Mouse (Mus musculus): Measurements from ENCODE around the gene AI467606. TPM values are rescaled to one million over a fixed set of nuclear protein-coding genes. Genes with fewer than 3 reads are reported as not detected.

AI467606 gene
- total RNA-seq, 1 experiment from 2014 or later: 30.3 TPM

- no peak for ATAC-seq (replicated peaks in 1 of 2; ENCODE audit: insufficient read depth in 1 of 2, low FRiP score in 2 of 2, low TSS enrichment in 1 of 2, low read depth in 1 of 2, poor library complexity in 2 of 2, severe bottlenecking in 2 of 2)
These were observed 21.9 kb downstream of the AI467606 start for GRCm38 (mm10) chr7:127112921-127113597.

- peak; percentile 4 to 41; a peak in 1 of 4 replicates for ATAC-seq (replicated peaks in 1 of 2; ENCODE audit: insufficient read depth in 1 of 2, low FRiP score in 2 of 2, low TSS enrichment in 1 of 2, low read depth in 1 of 2, poor library complexity in 2 of 2, severe bottlenecking in 2 of 2)
These were observed 22.6 kb downstream of the AI467606 start for GRCm38 (mm10) chr7:127113614-127114259.

- no peak for ATAC-seq (replicated peaks in 1 of 2; ENCODE audit: insufficient read depth in 1 of 2, low FRiP score in 2 of 2, low TSS enrichment in 1 of 2, low read depth in 1 of 2, poor library complexity in 2 of 2, severe bottlenecking in 2 of 2)
These were observed 23.8 kb downstream of the AI467606 start for GRCm38 (mm10) chr7:127114920-127115319.

GRCm38 (mm10) chr7:127116331-127116935 lies 25.3 kb downstream of the AI467606 start:
- no peak for ATAC-seq (replicated peaks in 1 of 2; ENCODE audit: insufficient read depth in 1 of 2, low FRiP score in 2 of 2, low TSS enrichment in 1 of 2, low read depth in 1 of 2, poor library complexity in 2 of 2, severe bottlenecking in 2 of 2)

GRCm38 (mm10) chr7:127117948-127118347 lies 26.8 kb downstream of the AI467606 start:
- no peak for ATAC-seq (replicated peaks in 1 of 2; ENCODE audit: insufficient read depth in 1 of 2, low FRiP score in 2 of 2, low TSS enrichment in 1 of 2, low read depth in 1 of 2, poor library complexity in 2 of 2, severe bottlenecking in 2 of 2)

- ATAC-seq (replicated peaks in 1 of 2; ENCODE audit: insufficient read depth in 1 of 2, low FRiP score in 2 of 2, low TSS enrichment in 1 of 2, low read depth in 1 of 2, poor library complexity in 2 of 2, severe bottlenecking in 2 of 2): no peak
These were observed 27.7 kb downstream of the AI467606 start for GRCm38 (mm10) chr7:127118671-127119445.

- ATAC-seq (replicated peaks in 1 of 2; ENCODE audit: insufficient read depth in 1 of 2, low FRiP score in 2 of 2, low TSS enrichment in 1 of 2, low read depth in 1 of 2, poor library complexity in 2 of 2, severe bottlenecking in 2 of 2): no peak
These were observed 30.1 kb downstream of the AI467606 start for GRCm38 (mm10) chr7:127121061-127121910.

GRCm38 (mm10) chr7:127121911-127122270 lies 30.7 kb downstream of the AI467606 start, which contains the start of gene Qprt:
Qprt (minus strand) TSS chr7:127122226.
- no peak for ATAC-seq (replicated peaks in 1 of 2; ENCODE audit: insufficient read depth in 1 of 2, low FRiP score in 2 of 2, low TSS enrichment in 1 of 2, low read depth in 1 of 2, poor library complexity in 2 of 2, severe bottlenecking in 2 of 2)

GRCm38 (mm10) chr7:127129638-127130037 lies 38.5 kb downstream of the AI467606 start:
- ATAC-seq (replicated peaks in 1 of 2; ENCODE audit: insufficient read depth in 1 of 2, low FRiP score in 2 of 2, low TSS enrichment in 1 of 2, low read depth in 1 of 2, poor library complexity in 2 of 2, severe bottlenecking in 2 of 2): peak; percentile 80 to 87

GRCm38 (mm10) chr7:127133125-127133524 lies 42.0 kb downstream of the AI467606 start:
- ATAC-seq (replicated peaks in 1 of 2; ENCODE audit: insufficient read depth in 1 of 2, low FRiP score in 2 of 2, low TSS enrichment in 1 of 2, low read depth in 1 of 2, poor library complexity in 2 of 2, severe bottlenecking in 2 of 2): no peak

- peak in 1 of 2 experiments; percentile 32; a peak in 1 of 4 replicates for ATAC-seq (replicated peaks in 1 of 2; ENCODE audit: insufficient read depth in 1 of 2, low FRiP score in 2 of 2, low TSS enrichment in 1 of 2, low read depth in 1 of 2, poor library complexity in 2 of 2, severe bottlenecking in 2 of 2)
These were observed 43.8 kb downstream of the AI467606 start for GRCm38 (mm10) chr7:127134821-127135447.

- ATAC-seq (replicated peaks in 1 of 2; ENCODE audit: insufficient read depth in 1 of 2, low FRiP score in 2 of 2, low TSS enrichment in 1 of 2, low read depth in 1 of 2, poor library complexity in 2 of 2, severe bottlenecking in 2 of 2): no peak
These were observed 45.3 kb downstream of the AI467606 start for GRCm38 (mm10) chr7:127136181-127137071.

GRCm38 (mm10) chr7:127137262-127138017 lies 46.3 kb downstream of the AI467606 start, which contains the start of gene Spn:
Spn (minus strand) TSS chr7:127137823.
- peak; percentile 63 to 78 for ATAC-seq (replicated peaks in 1 of 2; ENCODE audit: insufficient read depth in 1 of 2, low FRiP score in 2 of 2, low TSS enrichment in 1 of 2, low read depth in 1 of 2, poor library complexity in 2 of 2, severe bottlenecking in 2 of 2)

- no peak for ATAC-seq (replicated peaks in 1 of 2; ENCODE audit: insufficient read depth in 1 of 2, low FRiP score in 2 of 2, low TSS enrichment in 1 of 2, low read depth in 1 of 2, poor library complexity in 2 of 2, severe bottlenecking in 2 of 2)
These were observed 47.9 kb downstream of the AI467606 start for GRCm38 (mm10) chr7:127139100-127139499.

GRCm38 (mm10) chr7:127139562-127139961 lies 48.4 kb downstream of the AI467606 start:
- ATAC-seq (replicated peaks in 1 of 2; ENCODE audit: insufficient read depth in 1 of 2, low FRiP score in 2 of 2, low TSS enrichment in 1 of 2, low read depth in 1 of 2, poor library complexity in 2 of 2, severe bottlenecking in 2 of 2): no peak
